Mouse (Mus musculus) kidney, postnatal 36 days (tissue): ENCODE measurements at regions not wholly inside any gene's neighbourhood (a gene's known extent, or its start where the extent isn't known, plus 50 kb on each side); places are given as distances from the start of the nearest gene placed in this dataset.
"Not testable (repeated sequence)": the region's sequence is repeated elsewhere in the genome, so short reads cannot be mapped to it uniquely, and the experiment has no call there.

Experiments
- DNase-seq, 2 experiments: peaks; one replicate each; pipeline ENCODE4 v3.0.0; 2021 to 2022; ENCODE audit warnings: mixed read lengths in 2 of 2

- peak in 1 of 2 experiments; percentile 46 for DNase-seq
These were observed 89.0 kb downstream of the Akr1d1 start for GRCm38 (mm10) chr6:37618990-37619389.

GRCm38 (mm10) chr6:37621364-37622029, 91.5 kb downstream of the Akr1d1 start:
- DNase-seq = no peak

- DNase-seq = no peak
These were observed 92.3 kb downstream of the Akr1d1 start for GRCm38 (mm10) chr6:37622273-37622672.

GRCm38 (mm10) chr6:37627206-37627605, 97.2 kb downstream of the Akr1d1 start:
- no peak for DNase-seq

- DNase-seq = no peak
These were observed 104.0 kb downstream of the Akr1d1 start for GRCm38 (mm10) chr6:37633948-37634347.

- DNase-seq = no peak
These were observed 112.1 kb downstream of the Akr1d1 start for GRCm38 (mm10) chr6:37642066-37642465.

GRCm38 (mm10) chr6:37642701-37643121, 112.7 kb downstream of the Akr1d1 start:
- no peak for DNase-seq

GRCm38 (mm10) chr6:37643176-37643575, 113.2 kb downstream of the Akr1d1 start:
- DNase-seq = no peak

- no peak for DNase-seq
These were observed 113.7 kb downstream of the Akr1d1 start for GRCm38 (mm10) chr6:37643718-37644117.

- DNase-seq = peak in 1 of 2 experiments; percentile 35
These were observed 115.6 kb downstream of the Akr1d1 start for GRCm38 (mm10) chr6:37645551-37645950.

- not testable (repeated sequence) for DNase-seq
These were observed 127.3 kb downstream of the Akr1d1 start for GRCm38 (mm10) chr6:37657300-37657699.

GRCm38 (mm10) chr6:37658021-37658650, 128.2 kb downstream of the Akr1d1 start:
- DNase-seq = peak in 1 of 2 experiments; percentile 15

GRCm38 (mm10) chr6:37662747-37663146, 132.8 kb downstream of the Akr1d1 start:
- peak in 1 of 2 experiments; percentile 26 for DNase-seq

GRCm38 (mm10) chr6:37665576-37665975, 135.6 kb downstream of the Akr1d1 start:
- DNase-seq = peak in 1 of 2 experiments; percentile 23

- DNase-seq = no peak
These were observed 139.4 kb downstream of the Akr1d1 start for GRCm38 (mm10) chr6:37669407-37669806.

- DNase-seq = no peak
These were observed 140.7 kb downstream of the Akr1d1 start for GRCm38 (mm10) chr6:37670701-37671100.

- peak in 1 of 2 experiments; percentile 51 for DNase-seq
These were observed 149.9 kb downstream of the Akr1d1 start for GRCm38 (mm10) chr6:37679871-37680270.

- peak; percentile 10 to 59 for DNase-seq
These were observed 151.4 kb downstream of the Akr1d1 start for GRCm38 (mm10) chr6:37681331-37681730.

GRCm38 (mm10) chr6:37686094-37686493, 156.1 kb downstream of the Akr1d1 start:
- no peak for DNase-seq

- DNase-seq = no peak
These were observed 159.1 kb downstream of the Akr1d1 start for GRCm38 (mm10) chr6:37688866-37689617.

GRCm38 (mm10) chr6:37689696-37690095, 159.7 kb downstream of the Akr1d1 start:
- no peak for DNase-seq

- no peak for DNase-seq
These were observed 162.1 kb downstream of the Akr1d1 start for GRCm38 (mm10) chr6:37691976-37692644.

- no peak for DNase-seq
These were observed 162.8 kb downstream of the Akr1d1 start for GRCm38 (mm10) chr6:37692758-37693157.
